Mouse (Mus musculus) MEL-GATA-1-ER (cell line): ENCODE results near the gene Col25a1.

Source experiments
- DNase-seq: peaks from one replicate; pipeline ENCODE4 v3.0.0-alpha.2; 2012; ENCODE audit warnings: low read depth; ENCODE audit errors: extremely low read depth

Col25a1 gene

DNA sequence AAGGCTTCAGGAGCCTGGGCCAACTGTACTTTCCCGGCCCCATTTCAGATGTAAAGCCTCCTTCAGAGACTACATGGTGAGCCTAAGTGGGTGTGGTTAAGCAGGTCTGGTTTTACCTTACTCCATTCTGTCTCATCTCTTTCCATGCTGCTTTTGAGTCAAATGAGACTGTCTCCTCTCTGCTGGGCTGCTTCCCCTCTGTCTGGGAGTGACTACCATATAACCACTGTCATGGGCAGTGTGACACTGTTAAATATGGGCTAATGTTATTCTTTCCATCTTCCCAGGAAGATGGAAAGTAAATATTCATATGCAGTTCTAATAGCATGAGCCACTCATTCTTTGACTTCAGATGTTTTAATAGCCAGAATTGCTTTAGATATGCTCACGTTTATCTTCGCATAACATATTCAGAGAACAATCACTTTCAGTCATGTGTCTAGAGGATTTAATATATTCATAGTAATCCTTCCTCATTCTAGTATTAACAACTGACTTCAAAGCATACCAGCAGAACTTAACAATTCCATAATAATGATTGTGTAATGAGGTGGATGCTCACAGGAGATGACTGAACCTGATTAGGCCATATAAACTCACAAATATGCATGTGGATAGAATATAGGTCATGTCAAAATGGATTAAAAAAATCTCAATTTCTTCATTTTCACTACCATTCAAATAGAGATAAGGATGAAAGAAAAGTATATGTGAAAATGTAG lies 243.5 kb downstream of the Col25a1 start:
- no peak for DNase-seq

DNA sequence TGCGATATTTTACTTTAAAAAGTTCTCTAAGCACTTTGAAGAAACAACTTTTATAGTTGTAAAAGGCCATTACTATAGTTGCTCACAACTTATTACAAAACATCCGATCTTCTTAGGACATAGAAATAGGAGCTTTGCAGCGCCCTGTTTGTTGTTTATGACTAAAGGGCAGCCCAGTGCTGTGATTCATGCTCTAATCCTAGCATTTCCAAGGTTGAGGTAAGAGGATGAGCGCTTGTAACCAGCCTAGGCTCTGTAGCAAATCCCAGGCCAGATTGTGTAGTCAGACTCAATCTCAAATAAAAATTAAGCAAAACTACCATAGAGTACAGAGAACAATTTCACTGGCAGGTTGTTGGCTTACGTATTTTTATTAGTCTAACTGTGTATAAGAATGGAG lies 246.5 kb downstream of the Col25a1 start:
- DNase-seq: no peak

DNA sequence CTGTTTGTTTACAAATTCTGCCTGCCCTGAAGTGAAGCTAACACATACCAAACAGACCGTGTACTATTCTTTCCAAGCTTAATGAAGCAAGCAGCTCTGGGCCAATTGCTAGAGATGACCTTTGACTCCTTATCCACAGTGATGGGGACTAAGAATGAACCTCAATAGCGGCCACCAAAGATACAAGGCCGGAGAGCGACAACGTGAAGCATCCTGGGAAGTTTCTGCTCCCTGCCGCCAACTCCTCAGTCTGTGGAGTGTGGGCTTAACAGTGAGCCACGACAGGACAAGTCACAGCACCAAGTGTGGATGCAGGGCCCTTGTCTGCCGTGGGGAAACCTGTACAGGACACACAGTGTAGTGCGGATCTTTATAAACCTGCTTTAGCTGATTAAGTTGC lies 247.3 kb downstream of the Col25a1 start:
- DNase-seq: no peak

DNA sequence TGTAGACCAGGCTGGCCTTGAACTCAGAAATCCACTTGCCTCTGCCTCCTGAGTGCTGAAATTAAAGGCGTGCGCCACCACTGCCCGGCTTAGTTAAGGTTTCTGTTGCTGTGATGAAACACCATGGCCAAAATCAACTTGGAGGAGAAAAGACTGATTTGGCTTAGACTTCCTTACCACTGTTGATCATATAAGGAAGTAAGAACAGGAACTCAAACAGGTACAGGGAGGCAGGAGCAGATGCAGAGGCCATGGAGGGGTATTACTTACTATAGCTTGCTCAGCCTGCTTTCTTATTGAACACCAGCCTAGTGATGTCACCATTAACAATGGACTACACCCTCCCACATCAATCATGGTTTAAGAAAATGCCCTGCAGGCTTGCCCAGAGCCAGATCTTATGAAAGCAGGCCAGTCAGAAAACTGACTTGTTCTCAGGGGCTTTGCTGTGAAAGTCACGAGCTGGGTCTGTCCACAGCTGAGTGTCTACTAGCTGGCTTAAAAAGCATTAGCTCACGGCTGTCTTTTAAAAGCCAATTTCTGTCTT lies 249.1 kb downstream of the Col25a1 start:
- no peak for DNase-seq

DNA sequence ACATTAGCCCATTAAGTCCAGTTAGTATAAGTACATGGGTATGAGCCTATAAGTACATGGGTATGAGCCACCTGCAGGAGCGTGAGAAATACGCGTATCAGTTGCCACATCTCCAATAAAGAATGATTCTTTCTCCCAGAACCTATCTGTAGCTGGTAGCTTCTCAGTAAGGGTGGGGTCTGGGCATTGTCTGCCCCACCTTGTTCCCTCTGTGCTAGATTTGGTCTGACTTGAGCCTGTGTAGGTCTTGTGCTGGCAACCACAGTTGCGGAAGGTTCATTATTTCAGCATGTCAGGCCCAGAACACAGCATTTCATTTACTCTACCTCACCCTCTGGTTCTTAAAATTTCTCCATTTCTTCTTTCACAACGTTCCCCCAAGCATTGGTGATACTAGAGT lies 250.4 kb downstream of the Col25a1 start:
- DNase-seq: no peak

DNA sequence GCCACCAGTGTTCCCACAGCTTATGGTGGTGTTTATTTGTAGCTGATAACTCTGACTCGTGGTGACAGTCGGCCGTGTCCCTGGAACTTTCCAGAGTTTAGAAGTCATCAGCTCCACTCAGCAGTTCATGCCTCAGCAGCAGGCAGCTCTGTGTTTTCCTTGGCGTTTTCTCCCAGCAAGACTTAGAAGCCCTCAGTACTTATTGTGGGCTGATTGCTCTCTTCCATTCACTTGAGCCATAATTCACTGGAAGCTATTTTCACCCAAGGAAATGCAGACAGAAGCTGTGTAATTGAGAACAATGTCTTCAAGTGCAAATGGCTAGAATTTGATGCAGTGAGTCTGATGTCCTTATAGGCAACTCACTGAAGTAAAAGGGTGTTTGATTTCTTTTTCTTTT lies 254.6 kb downstream of the Col25a1 start:
- no peak for DNase-seq

DNA sequence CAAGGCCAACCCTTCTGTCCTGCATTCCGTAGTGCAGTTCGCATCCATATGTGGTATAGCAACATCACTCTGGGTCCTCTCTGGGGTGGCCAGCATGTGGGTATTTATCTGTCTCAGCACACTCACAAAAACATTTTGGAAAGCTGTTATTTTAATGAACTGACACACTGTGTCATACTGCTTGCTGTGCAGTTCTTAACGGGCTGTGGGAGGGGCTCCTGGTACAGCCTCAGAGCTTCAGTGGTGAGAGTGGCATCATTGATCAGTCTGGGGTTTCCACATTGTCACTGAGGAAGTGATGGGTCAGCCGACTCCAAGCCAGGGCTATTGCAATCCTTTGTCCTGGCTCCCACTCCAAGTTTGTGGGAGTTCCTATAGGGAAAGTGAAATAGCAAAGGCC lies 255.9 kb downstream of the Col25a1 start:
- DNase-seq: no peak

DNA sequence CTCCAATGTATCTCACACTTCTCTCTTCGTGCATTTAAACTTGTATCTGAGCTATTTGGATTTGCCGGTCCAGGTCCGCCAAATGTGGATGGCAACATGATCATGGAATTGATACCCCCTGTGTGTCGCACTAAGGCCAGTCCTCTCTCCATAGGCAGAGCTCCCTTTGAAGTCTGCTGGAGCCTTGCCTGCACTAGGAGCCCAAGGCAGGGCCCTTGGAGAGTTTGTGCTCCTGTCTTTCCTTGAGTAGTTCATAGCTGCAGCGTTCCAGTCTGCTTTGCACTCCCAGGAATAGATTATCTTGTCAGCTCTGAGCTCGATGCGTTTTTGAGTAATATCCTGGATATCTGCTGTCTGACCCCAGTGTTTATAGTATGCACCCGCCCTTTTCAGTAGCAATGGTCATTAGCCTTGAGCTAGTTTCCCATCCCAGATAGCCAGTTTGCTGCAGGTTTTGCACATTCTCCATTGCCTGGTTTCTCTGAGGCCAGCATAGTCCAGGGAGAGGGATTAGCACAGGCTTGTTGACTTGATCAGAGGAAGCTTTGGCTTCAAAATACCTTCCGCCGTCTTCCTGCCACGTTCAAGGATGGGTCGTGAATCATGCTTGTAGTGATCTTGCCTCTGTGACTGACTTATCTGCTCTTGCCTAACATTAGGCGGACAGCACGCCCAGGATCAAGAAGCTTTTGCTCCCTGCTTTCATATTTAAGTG lies 258.1 kb downstream of the Col25a1 start:
- no peak for DNase-seq

DNA sequence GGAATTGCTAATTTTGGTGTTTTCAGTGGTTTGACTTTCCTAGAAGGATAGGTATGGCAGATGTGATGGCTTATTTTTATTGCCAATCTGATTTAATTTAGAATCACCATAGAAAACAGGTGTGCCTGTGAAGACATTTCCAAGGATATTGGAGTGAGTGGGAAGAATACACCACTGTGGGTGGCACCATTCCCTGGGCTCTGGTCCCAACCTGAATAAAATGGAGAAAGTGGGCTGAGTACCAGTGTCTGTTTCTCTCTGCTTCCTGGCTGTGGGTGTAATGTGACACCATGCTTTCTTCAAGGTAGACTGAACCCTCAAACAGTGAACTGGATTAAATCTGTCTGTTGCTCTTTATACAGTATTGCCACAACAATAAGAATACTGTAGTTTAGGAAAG lies 265.3 kb downstream of the Col25a1 start:
- DNase-seq: no peak

DNA sequence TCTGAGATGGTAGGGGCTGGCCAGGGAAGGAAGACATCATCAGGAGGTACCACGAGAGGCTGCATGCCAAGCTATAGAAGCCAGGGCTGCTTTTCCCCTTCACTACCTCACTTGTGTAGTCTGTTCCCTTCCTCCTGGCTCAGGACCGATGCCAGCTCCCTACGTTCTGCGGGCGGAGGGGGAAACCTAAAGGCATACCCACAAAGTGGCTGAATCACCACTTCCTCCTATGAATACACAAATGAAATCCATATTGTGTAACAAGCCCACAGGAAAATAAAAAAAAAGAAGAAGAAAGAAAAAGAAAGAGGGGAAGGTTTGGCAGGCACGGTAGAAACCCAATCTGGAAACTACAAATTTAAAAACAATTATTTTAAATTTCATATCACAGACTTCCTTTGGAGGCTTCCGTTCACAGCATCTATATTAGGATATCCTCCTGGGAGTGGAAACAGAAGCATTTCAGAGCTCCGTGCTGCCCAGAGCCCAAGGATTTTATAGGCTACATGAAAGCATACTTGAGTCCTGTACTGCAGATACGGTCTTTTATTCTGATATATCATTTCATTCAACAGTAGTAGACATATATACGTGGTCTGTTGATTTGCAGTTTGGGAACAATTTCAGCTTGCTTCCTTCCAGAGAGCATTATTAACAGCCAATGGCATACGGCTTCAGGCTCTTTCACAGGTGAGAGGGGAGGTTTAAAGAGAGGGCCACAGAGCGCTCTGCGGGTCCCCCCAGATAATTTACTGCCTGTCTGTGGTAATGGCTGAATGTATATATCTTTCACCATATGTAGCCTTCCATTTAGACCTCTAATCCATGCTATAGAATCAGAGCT lies 269.6 kb downstream of the Col25a1 start:
- no peak for DNase-seq

DNA sequence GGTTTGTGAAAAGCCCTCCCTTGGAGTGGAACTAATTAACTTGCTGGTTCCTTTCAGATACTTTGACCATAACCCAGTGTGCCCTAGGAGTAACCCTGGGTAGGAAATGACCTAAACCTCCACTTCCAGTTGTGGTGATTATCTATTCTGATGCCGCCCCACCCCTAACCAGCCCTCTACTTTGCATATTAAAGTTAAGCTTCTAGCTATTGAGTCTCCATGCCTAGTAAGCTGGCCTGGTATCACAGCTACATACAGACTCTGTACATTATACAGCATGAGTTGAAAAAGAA lies 270.2 kb downstream of the Col25a1 start:
- DNase-seq: no peak

DNA sequence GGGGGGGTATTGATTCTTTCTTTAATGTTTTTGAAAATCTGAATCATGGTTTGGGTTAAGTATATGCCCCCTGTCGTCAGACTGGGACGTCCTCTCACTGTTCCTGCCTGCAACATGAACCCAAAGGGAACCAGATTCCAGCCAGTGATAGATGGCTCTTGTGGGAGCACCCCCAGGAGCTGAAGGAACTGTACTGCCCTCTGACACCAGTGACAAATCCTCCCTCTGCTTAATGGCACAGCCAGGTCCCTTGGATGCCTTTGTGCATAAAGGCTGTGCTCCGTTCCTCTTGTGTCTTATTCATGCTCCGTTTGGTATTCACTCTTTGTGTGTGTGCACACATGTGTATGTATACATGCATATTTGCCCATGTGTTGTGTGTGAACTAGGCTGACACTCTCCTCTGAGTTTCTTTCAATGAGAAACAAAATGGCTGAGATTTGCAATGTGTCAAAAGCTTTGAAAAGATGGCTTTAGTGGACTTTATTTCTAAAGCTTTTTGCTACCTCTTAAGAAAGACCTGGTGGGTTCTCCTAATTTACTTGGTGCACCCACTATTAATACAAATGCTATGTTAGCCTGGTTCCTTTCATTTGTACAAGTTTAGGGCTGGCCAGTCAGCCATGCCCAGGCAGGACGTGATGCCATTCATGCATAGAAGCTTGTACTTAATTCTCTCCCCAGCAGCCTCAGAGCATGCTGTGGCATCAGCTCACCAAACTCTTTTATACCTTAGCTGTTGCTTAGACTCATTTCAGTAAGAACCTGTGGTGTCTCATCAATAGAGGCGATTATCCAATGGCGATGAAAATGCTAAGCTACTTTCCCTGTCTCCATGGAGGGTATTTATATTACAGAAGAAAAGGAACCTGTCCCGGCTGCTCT lies 273.5 kb downstream of the Col25a1 start:
- DNase-seq: no peak

DNA sequence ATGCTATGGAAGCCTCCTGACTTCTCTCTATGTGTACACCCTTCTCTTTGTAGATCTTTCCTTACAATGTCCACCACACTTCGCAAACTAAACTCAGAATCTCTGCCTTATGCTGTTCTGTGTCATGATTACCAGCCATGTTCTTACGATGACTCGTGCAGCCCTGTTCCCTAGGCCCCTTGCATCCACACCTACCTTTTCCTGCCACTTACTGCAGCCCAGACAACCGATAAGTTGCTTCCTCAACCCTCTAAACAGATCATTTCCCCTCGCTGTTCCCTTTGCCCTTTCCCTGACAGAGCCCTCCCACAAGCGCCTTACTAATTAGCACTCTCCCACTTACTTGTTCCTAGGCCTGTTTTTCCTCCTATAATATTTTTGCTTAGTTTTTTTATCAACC lies 275.9 kb downstream of the Col25a1 start:
- no peak for DNase-seq

DNA sequence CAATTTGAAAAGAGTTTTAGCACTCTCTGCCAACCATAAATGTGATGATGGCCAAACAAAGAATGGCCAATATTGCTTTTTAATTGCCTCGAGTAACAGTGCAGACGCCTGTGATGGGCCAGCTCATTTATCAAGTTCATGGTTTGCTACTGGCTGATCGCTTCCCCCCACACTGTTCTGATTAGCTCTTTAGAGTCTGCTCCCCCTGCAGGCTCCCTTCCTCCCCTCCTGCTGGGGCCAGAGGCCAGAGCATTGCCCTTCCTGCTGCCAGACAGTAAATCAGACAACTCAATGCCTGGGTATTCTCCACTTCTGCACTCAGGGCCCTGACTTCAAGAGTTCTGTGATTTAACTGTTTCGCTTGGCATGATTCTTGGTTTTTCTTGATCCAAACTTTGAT lies 281.9 kb downstream of the Col25a1 start:
- no peak for DNase-seq

DNA sequence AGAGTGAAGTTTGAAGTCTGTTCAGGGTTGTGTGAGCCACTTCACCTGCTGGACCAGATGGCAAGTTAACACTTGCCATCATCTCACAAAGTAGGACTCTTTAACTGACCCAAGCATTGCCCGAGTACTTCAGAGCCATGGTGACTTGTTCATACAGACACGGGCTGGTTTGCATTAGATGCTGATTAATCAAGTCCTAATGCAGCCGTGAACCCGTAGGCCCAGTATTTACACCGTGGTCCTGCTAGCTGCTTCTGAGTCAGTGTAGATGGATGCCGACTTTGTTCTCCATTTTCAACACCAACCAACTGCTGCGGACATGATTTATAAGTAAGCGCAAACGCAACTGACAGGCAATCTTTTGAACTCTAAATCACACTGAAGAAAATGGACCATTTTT lies 287.6 kb downstream of the Col25a1 start:
- no peak for DNase-seq

DNA sequence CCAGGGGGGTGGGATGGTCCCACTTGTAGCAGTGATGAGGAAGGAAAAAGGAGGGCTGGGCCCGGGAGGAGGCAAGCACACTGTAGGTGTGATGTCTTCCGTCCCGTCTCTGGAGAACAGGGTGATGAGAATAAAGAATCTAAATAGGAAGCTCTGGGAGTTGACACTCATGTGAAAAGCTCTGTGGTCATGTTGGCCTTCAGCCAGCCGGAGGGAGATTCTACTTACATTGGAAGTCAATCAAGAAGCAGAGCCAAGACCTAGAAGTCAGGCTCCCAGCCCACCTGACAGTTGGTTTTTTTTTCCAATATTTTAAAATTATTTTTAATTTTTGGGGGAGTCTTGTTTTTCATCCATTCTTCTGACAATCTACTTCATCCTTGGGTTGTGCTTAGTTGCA lies 297.5 kb downstream of the Col25a1 start:
- no peak for DNase-seq

DNA sequence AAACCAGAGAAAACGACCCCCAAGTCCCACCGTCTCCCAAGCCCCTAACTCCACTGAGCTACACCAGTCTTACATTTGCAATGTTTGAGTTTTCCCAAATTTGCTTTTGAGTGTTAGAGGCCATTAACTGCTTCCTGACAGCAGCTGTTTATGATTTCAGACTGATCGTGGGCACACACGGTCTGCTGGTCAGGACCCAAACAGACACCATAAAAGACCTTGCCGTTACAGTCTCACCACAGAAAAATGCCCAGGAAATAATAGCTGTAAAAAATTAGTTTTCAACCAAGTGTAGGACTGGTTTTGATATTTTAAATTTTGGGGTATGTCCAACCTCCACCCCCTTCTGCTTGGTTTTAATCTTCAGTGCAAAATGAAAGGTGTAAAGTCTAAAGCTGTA lies 298.8 kb downstream of the Col25a1 start:
- DNase-seq: no peak

DNA sequence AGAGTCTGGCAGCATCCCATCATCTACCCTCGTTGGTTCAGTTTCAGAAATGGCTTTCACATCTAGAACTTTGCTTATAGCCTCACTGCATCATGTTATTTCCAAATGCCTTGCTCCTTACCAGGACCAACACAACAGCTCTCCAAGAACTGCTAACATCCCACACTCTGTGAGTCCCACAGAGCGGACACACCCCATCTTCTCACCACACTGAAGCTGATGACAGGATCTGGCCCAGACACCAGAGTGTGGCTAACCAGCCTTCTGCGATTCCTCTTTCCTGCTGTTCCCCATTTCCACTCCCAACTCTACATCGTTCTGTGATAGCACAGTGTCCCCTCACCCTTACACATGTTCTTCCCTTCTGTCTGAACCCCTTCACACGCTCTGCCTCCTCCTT lies 301.5 kb downstream of the Col25a1 start:
- DNase-seq: no peak

DNA sequence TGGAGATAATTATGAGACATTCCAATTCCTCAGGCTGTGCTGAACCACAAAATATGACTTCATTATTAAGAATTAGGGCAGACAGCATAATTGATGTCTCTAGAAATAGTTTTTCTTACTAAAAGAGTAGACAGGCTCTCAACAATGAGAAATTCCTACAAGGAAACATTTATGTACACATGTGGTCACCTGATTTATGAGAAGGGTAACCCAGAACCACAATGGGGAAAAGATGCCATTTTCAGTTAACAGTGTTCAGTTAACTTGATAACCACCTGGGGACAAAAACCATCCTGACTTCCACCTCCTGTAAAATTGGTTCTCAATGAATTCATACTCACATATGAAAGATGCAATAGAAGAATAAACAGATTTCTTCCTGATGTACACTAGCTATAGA lies 305.7 kb downstream of the Col25a1 start:
- DNase-seq: no peak

DNA sequence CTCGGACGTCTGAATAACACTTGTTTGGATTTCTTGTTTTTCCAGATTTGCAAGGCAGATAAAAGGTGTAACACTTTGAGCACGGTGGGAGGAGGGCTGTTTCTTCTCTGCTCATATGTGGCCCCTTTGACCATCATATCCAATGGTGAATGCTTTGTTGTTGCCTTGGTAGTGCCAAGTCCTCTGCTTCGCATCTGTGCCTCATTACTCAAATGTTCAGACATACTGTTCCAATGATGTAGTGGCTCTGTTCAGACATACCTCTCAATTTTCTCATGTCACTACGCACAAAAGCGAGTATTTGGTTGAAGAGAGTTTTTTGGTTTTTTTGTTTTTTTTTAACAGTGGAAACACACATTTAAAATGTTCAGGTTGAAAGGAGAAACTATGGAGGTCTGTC lies 308.5 kb downstream of the Col25a1 start:
- no peak for DNase-seq

DNA sequence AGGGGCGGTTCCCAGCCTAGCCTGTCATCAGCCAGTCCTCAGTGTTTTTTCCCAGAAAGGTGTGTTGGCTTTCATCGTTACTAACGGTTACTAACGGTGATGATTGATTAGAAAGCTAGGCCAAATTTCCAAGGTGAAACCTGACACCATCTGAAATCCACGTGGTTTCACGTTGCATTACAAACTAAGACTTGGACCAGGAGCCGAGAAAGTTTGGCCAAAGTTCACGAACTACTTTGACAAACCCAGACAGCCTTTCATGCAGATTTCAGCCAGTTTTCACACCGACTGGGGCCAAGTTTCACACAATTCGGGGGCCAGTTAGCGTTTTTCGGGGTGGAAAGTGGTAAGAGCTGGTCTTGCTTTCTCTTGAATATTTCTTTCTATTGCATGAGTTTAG lies 309.4 kb downstream of the Col25a1 start:
- no peak for DNase-seq
